Mouse (Mus musculus): ENCODE results near the gene Slx4. TPM values are rescaled to one million over a fixed set of nuclear protein-coding genes. Genes with fewer than 3 reads are reported as not detected.

The Slx4 gene
- total and polyA plus RNA-seq, 3 experiments, result 13.4 to 47.4 (median 30.4) TPM

DNA sequence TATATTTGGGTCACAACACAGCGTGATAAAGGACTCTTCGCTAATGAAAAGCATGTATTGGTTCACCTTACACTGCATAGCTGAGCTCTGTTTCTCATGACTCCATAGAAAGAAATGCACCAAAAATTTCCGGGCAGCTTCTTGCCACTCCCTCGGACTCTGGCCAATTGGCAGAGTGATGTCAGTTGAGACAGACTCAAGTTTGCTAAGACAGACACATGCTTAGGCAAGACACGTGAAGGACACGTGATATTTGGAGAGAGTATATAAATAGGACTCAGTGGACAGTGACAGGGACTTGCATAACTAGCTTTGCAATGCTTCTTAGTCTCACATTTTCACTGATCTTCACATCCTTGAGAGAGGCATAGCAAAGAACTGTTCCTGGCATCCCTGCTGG, 47.2 kb downstream of the Slx4 start:
- no peak overlapping the region for H3K9ac ChIP-seq (ENCODE audit: insufficient read depth, low read depth)
- H3K79me2 ChIP-seq (replicated peaks; ENCODE audit: control insufficient read depth, extremely low read depth, insufficient read depth, poor library complexity, severe bottlenecking), result no peaks in the 10 kb centered on the region
- no peaks in the 10 kb centered on the region for H3K9me3 ChIP-seq (replicated peaks; ENCODE audit: low read length)
- no peaks in the 10 kb centered on the region for H3K36me3 ChIP-seq (replicated peaks in 1 of 2; ENCODE audit: control insufficient read depth in 1 of 2, insufficient read depth in 1 of 2, low read length in 1 of 2)
- dilution Hi-C loops (cut with MboI; ENCODE audit: extremely low pct_ligation_motif_present, extremely low pct_unique_long_range_greater_than_20kb, low sequenced_read_pairs), result no loop called here
- H3K27ac ChIP-seq (ENCODE audit: insufficient read depth, low read depth), result no peak overlapping the region
- in situ Hi-C loops (cut with MboI; ENCODE audit: low pct_ligation_motif_present, low pct_unique_long_range_greater_than_20kb, low sequenced_read_pairs), result no loop called here
- H3K4me3 ChIP-seq (replicated peaks in 1 of 3; ENCODE audit: low read depth in 2 of 3, low read length in 2 of 3, poor library complexity in 1 of 3), result no peak overlapping the region
- H3K4me2 ChIP-seq (ENCODE audit: insufficient read depth, low read depth, poor library complexity, severe bottlenecking), result no peak overlapping the region
- H3K4me1 ChIP-seq (ENCODE audit: control insufficient read depth in 1 of 2, insufficient read depth in 2 of 2), result peaks cover 0 to 5% of the 10 kb centered on the region in 2 experiments; a peak in 2 of 4 replicates
- no peak for DNase-seq (ENCODE audit: extremely low read depth)
- H3K27me3 ChIP-seq (replicated peaks), result no peaks in the 10 kb centered on the region
- TF ChIP-seq JUN (IDR thresholded peaks at IDR 0.05; ENCODE audit: insufficient read depth, low read depth, low read length) (no peak), ZNF384 (IDR thresholded peaks at IDR 0.05; ENCODE audit: low read depth, low read length) (no peak), NELFE (IDR thresholded peaks at IDR 0.05; ENCODE audit: low read depth, low read length) (no peak), BHLHE40 (IDR thresholded peaks at IDR 0.05; ENCODE audit: low read depth, low read length) (peak; percentile 40; the same call in 1 of the 2 replicates), SMC3 (IDR thresholded peaks at IDR 0.05; ENCODE audit: low read depth, low read length) (no peak), CHD1 (IDR thresholded peaks at IDR 0.05; ENCODE audit: low read depth, low read length) (no peak)

DNA sequence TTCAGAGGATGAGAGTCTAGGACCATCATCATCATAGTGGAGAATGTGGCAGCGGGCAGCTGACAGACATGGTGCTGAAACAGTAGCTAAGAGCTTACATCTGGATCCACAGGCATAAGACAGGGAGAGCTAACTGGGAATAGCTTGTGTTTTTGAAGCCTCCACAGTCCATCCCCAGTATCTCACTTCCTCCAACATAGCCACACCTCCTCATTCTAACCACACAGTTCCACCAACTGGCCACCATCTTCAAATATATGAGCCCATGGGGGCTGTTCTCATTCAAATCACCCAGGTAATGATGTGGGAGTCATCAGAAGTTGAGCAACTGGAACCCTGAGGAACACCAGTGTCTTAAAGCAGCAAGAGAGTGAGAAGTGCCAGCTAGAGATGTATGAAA, 52.4 kb downstream of the Slx4 start:
- peak; percentile 24 for DNase-seq (ENCODE audit: extremely low read depth)
- no peaks in the 10 kb centered on the region for H3K79me2 ChIP-seq (replicated peaks; ENCODE audit: control insufficient read depth, extremely low read depth, insufficient read depth, poor library complexity, severe bottlenecking)
- H3K4me1 ChIP-seq (ENCODE audit: control insufficient read depth in 1 of 2, insufficient read depth in 2 of 2), result peaks cover 0 to 10% of the 10 kb centered on the region in 2 experiments; a peak in 2 of 4 replicates
- in situ Hi-C loops (cut with MboI; ENCODE audit: low pct_ligation_motif_present, low pct_unique_long_range_greater_than_20kb, low sequenced_read_pairs), result no loop called here
- H3K27ac ChIP-seq (ENCODE audit: insufficient read depth, low read depth), result no peak overlapping the region
- no peak overlapping the region for H3K4me2 ChIP-seq (ENCODE audit: insufficient read depth, low read depth, poor library complexity, severe bottlenecking)
- no peaks in the 10 kb centered on the region for H3K27me3 ChIP-seq (replicated peaks)
- dilution Hi-C loops (cut with MboI; ENCODE audit: extremely low pct_ligation_motif_present, extremely low pct_unique_long_range_greater_than_20kb, low sequenced_read_pairs), result no loop called here
- TF ChIP-seq CHD2 (IDR thresholded peaks at IDR 0.05; ENCODE audit: low read length) (no peak), MXI1 (IDR thresholded peaks at IDR 0.05; ENCODE audit: low read depth, low read length) (no peak), USF2 (conservative IDR thresholded peaks at IDR 0.05; ENCODE audit: low read depth, low read length) (no peak), CHD1 (IDR thresholded peaks at IDR 0.05; ENCODE audit: low read depth, low read length) (no peak), JUN (IDR thresholded peaks at IDR 0.05; ENCODE audit: insufficient read depth, low read depth, low read length) (no peak), TBP (conservative IDR thresholded peaks at IDR 0.05; ENCODE audit: low read depth, low read length) (no peak), SMC3 (IDR thresholded peaks at IDR 0.05; ENCODE audit: low read depth, low read length) (no peak)
- H3K36me3 ChIP-seq (replicated peaks in 1 of 2; ENCODE audit: control insufficient read depth in 1 of 2, insufficient read depth in 1 of 2, low read length in 1 of 2), result peaks cover 0 to 22% of the 10 kb centered on the region in 2 experiments
- H3K4me3 ChIP-seq (replicated peaks in 1 of 3; ENCODE audit: low read depth in 2 of 3, low read length in 2 of 3, poor library complexity in 1 of 3), result no peak overlapping the region
- no peak overlapping the region for H3K9ac ChIP-seq (ENCODE audit: insufficient read depth, low read depth)
- H3K9me3 ChIP-seq (replicated peaks; ENCODE audit: low read length), result no peaks in the 10 kb centered on the region

DNA sequence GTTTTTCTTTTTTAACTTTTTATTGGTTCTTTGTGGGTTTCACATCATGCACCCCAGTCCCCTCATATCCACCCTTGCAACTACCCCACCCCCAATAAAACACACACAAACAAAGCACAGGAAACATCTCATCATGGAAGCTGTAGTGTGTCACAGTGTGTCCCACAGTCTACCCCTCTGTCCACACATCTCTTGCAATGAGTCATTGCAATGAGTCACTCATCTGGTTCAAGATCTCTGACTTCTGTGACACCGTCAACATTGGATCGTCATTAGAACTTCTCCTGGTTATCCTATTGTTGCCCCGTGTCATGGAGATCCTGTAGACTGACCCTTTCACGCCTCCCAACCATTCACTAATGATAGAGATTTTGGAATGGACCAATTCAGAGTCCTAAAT, 68.9 kb downstream of the Slx4 start:
- dilution Hi-C loops (cut with MboI; ENCODE audit: extremely low pct_ligation_motif_present, extremely low pct_unique_long_range_greater_than_20kb, low sequenced_read_pairs) (no loop called here), in situ Hi-C loops (cut with MboI; ENCODE audit: low pct_ligation_motif_present, low pct_unique_long_range_greater_than_20kb, low sequenced_read_pairs) (no loop called here)
- Histone ChIP-seq H3K9ac (ENCODE audit: insufficient read depth, low read depth) (no peak overlapping the region), H3K4me2 (ENCODE audit: insufficient read depth, low read depth, poor library complexity, severe bottlenecking) (no peak overlapping the region), H3K4me3 (replicated peaks in 1 of 3; ENCODE audit: low read depth in 2 of 3, low read length in 2 of 3, poor library complexity in 1 of 3) (no peak overlapping the region), H3K27me3 (replicated peaks) (no peaks in the 10 kb centered on the region), H3K4me1 (ENCODE audit: control insufficient read depth in 1 of 2, insufficient read depth in 2 of 2) (peaks cover 0 to 2% of the 10 kb centered on the region in 2 experiments; a peak in 1 of 4 replicates), H3K27ac (ENCODE audit: insufficient read depth, low read depth) (no peak overlapping the region), H3K9me3 (replicated peaks; ENCODE audit: low read length) (no peaks in the 10 kb centered on the region), H3K79me2 (replicated peaks; ENCODE audit: control insufficient read depth, extremely low read depth, insufficient read depth, poor library complexity, severe bottlenecking) (no peaks in the 10 kb centered on the region), H3K36me3 (replicated peaks in 1 of 2; ENCODE audit: control insufficient read depth in 1 of 2, insufficient read depth in 1 of 2, low read length in 1 of 2) (peaks cover 66 to 88% of the 10 kb centered on the region in 2 experiments)
- TF ChIP-seq TCF12 (IDR thresholded peaks at IDR 0.05; ENCODE audit: low read depth, low read length) (no peak), ETS1 (conservative IDR thresholded peaks at IDR 0.05; ENCODE audit: low read depth, low read length) (no peak), NRF1 (IDR thresholded peaks at IDR 0.05; ENCODE audit: low read depth, low read length) (no peak), MAZ (IDR thresholded peaks at IDR 0.05; ENCODE audit: low read depth, low read length) (no peak), HCFC1 (IDR thresholded peaks at IDR 0.05; ENCODE audit: low read depth, low read length) (no peak), E2F4 (IDR thresholded peaks at IDR 0.05; ENCODE audit: insufficient replicate concordance, low read depth, low read length) (no peak), TBP (conservative IDR thresholded peaks at IDR 0.05; ENCODE audit: low read depth, low read length) (no peak)
- no peak for DNase-seq (ENCODE audit: extremely low read depth)

Measured in CH12.LX (cell line).